Mouse (Mus musculus): ENCODE results near the gene Aspdh. TPM values are rescaled to one million over a fixed set of nuclear protein-coding genes. Genes with fewer than 3 reads are reported as not detected.
A peak's percentile ranks its signal among the peaks of the same experiment; 100 is the strongest.

Gene Aspdh
- total RNA-seq, 2 experiments from 2014 or later, result 0.70 to 1.3 TPM

DNA sequence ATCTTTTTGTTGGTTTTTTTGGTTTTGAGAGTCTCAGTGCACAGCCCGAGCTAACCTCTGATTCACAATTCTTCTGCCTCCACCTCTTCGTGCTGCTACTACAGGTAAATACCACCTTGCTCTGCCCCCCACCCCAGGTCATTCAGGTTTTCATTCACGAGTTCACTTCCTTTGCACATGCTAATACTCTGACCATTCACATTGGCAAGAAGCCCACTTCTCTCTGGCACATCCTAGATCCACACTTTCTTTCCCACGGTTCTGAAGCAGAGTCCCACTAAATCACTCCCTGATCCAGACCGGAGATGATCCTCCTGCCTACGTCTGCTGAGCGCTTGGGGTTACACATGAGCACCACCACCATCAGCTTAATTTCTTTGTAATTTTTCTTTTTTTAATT, 29.9 kb downstream of the Aspdh start:
- intact Hi-C loops (cut with DNase I), result loop anchor here (2.0 kb wide), 1 partner anchor 26 kb away; no protein-coding TSS in a partner anchor
- no peak for DNase-seq (ENCODE audit: low spot score)

- peak; percentile 92 for DNase-seq (ENCODE audit: low spot score)
- intact Hi-C loops (cut with DNase I), result loop anchor here (2.0 kb wide), 1 partner anchor 27 kb away; no protein-coding TSS in a partner anchor
Observed at GRCm38 (mm10) chr7:44495992-44496770, 31.0 kb downstream of the Aspdh start, which contains the start of the genes Emc10 and Fam71e1. Gene Emc10 (minus strand): TSS chr7:44496529. Gene Fam71e1 (plus strand): TSS chr7:44496581.

DNA sequence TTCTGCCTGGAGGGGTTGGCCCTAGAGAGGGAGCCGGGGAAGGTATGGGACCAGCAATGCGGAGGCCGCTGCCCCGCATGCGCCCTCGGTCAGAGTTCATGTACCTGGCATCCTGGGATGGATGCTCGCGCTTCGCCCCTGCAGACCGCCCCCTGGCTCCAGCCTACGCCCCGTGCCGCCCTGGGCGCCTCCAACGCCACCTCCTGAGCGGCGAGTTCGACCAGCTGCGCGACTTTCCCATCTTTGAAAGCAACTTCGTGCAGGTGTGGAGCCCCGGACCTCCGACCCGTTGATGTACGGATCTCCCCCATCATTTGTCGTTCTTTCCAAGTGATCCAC, 31.5 kb downstream of the Aspdh start:
- no peak for DNase-seq (ENCODE audit: low spot score)
- intact Hi-C loops (cut with DNase I), result no loop called here

GRCm38 (mm10) chr7:44497361-44498055, 32.3 kb downstream of the Aspdh start:
- no peak for DNase-seq (ENCODE audit: low spot score)
- intact Hi-C loops (cut with DNase I), result loop anchor here (2.0 kb wide), 1 partner anchor 25 kb away; no protein-coding TSS in a partner anchor

- no peak for DNase-seq (ENCODE audit: low spot score)
- intact Hi-C loops (cut with DNase I), result loop anchor here (2.0 kb wide), 1 partner anchor 24 kb away; no protein-coding TSS in a partner anchor
Observed at GRCm38 (mm10) chr7:44498922-44499321, 33.7 kb downstream of the Aspdh start.

DNA sequence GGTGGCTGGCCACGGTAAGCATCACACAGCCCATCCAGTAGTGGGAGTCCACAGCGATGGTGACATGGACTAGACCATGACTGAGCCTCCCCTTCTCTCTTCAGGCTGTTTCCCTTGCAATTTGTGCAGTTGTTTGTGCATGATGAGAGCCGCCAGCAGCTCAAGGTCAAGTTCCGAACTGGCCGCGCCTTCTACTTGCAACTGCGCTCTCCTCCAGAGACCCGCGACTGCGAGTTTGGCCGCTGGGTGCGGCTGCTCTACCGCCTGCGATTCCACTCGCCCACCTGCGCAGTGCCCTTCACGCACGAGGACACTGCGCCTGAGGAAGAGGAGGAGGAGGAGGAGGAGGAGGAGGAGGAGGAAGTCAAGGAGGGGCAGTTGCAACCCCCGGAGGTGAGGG, 34.9 kb downstream of the Aspdh start:
- intact Hi-C loops (cut with DNase I), result loop anchor here (2.0 kb wide), 1 partner anchor 51 kb away; no protein-coding TSS in a partner anchor
- no peak for DNase-seq (ENCODE audit: low spot score)

GRCm38 (mm10) chr7:44501563-44502115, 36.4 kb downstream of the Aspdh start:
- intact Hi-C loops (cut with DNase I), result loop anchor here (1.0 to 2.0 kb wide), 2 partner anchors 49 to 59 kb away; no protein-coding TSS in a partner anchor
- no peak for DNase-seq (ENCODE audit: low spot score)

- DNase-seq (ENCODE audit: low spot score), result no peak
- intact Hi-C loops (cut with DNase I), result no loop called here
Observed at GRCm38 (mm10) chr7:44507491-44507890, 42.3 kb downstream of the Aspdh start.

Small RNA genes lying within 50 kb of the gene (microRNA-seq; reads per million reads assigned to microRNA genes)
- gene Mir7052, result 4.7 reads per million, percentile 12 among the genes with 10 or more reads in this experiment

Other genes with a start within 250 kb of the Aspdh start
- not detected for gene Klk1b5, start 249.4 kb upstream of the Aspdh start, total RNA-seq (2021)
- not detected for gene Klk1, start 240.0 kb upstream of the Aspdh start, total RNA-seq (2021)
- not detected for gene Gm36864, start 229.2 kb upstream of the Aspdh start, total RNA-seq (2021)
- gene 1700028J19Rik, start 218.7 kb upstream of the Aspdh start, total RNA-seq (2021), result under 1 TPM; 0.31 to 0.56 TPM
- 10 to 100 TPM; 14.1 to 14.5 TPM for gene 2410002F23Rik, start 218.7 kb upstream of the Aspdh start, total RNA-seq (2021)
- gene Acp4, start 208.0 kb upstream of the Aspdh start, total RNA-seq (2021), result not detected
- gene Gm15517, start 203.9 kb upstream of the Aspdh start, total RNA-seq (2021), result not detected
- gene Clec11a, start 158.5 kb upstream of the Aspdh start, total RNA-seq (2021), result 1 to 10 TPM in 1 of 2 experiments, under 1 TPM in 1; 0.87 to 1.0 TPM
- 1 to 10 TPM; 1.6 to 2.0 TPM for gene Shank1, start 155.1 kb upstream of the Aspdh start, total RNA-seq (2021)
- 1 to 10 TPM; 1.3 to 2.2 TPM for gene Syt3, start 81.3 kb upstream of the Aspdh start, total RNA-seq (2021)
- under 1 TPM; 0.28 to 0.62 TPM for gene 1700008O03Rik, start 79.6 kb upstream of the Aspdh start, total RNA-seq (2021)
- gene Lrrc4b, start 36.4 kb upstream of the Aspdh start, total RNA-seq (2021), result 10 to 100 TPM; 27.9 to 32.7 TPM
- 100 to 1,000 TPM; 158 to 161 TPM for gene Josd2, start 2.6 kb downstream of the Aspdh start, total RNA-seq (2021)
- gene Emc10, start 31.1 kb downstream of the Aspdh start, total RNA-seq (2021), result 10 to 100 TPM; 96.9 to 99.6 TPM
- 1 to 10 TPM; 3.7 to 4.0 TPM for gene Fam71e1, start 31.2 kb downstream of the Aspdh start, total RNA-seq (2021)
- gene Mybpc2, start 59.3 kb downstream of the Aspdh start, total RNA-seq (2021), result 10 to 100 TPM; 16.0 to 22.8 TPM
- gene Spib, start 66.7 kb downstream of the Aspdh start, total RNA-seq (2021), result under 1 TPM; 0.18 to 0.53 TPM
- 10 to 100 TPM; 12.5 to 12.8 TPM for gene Pold1, start 83.5 kb downstream of the Aspdh start, total RNA-seq (2021)
- gene Nr1h2, start 88.6 kb downstream of the Aspdh start, total RNA-seq (2021), result 10 to 100 TPM; 40.7 to 48.4 TPM
- gene Napsa, start 107.0 kb downstream of the Aspdh start, total RNA-seq (2021), result under 1 TPM; 0.31 to 0.64 TPM
- 1 to 10 TPM; 1.9 to 2.3 TPM for gene Kcnc3, start 125.3 kb downstream of the Aspdh start, total RNA-seq (2021)
- 10 to 100 TPM; 72.2 to 80.8 TPM for gene Myh14, start 205.5 kb downstream of the Aspdh start, total RNA-seq (2021)
- not detected for gene Izumo2, start 243.4 kb downstream of the Aspdh start, total RNA-seq (2021)

Data from heart, postnatal 25 days (tissue).